Mouse (Mus musculus) gastrocnemius, postnatal 36 days (tissue): ENCODE results near the gene Hlx. TPM values are rescaled to one million over a fixed set of nuclear protein-coding genes. Genes with fewer than 3 reads are reported as not detected.

Source experiments
- DNase-seq, 2 experiments: peaks; one replicate each; pipeline ENCODE4 v3.0.0; 2022
- intact Hi-C: fragments of 180-260 bp; cut with DNase I; formaldehyde crosslinking; loops from one replicate; pipeline ENCODE4 v1.15.1; 2025
- total RNA-seq, 2 experiments: library from RNA; stranded (reverse); gene quantifications; 2 replicates each; pipeline ENCODE4 v1.2.3; 2021

The Hlx gene
- total RNA-seq, 2 experiments from 2014 or later = 9.6 to 11.6 TPM

DNA sequence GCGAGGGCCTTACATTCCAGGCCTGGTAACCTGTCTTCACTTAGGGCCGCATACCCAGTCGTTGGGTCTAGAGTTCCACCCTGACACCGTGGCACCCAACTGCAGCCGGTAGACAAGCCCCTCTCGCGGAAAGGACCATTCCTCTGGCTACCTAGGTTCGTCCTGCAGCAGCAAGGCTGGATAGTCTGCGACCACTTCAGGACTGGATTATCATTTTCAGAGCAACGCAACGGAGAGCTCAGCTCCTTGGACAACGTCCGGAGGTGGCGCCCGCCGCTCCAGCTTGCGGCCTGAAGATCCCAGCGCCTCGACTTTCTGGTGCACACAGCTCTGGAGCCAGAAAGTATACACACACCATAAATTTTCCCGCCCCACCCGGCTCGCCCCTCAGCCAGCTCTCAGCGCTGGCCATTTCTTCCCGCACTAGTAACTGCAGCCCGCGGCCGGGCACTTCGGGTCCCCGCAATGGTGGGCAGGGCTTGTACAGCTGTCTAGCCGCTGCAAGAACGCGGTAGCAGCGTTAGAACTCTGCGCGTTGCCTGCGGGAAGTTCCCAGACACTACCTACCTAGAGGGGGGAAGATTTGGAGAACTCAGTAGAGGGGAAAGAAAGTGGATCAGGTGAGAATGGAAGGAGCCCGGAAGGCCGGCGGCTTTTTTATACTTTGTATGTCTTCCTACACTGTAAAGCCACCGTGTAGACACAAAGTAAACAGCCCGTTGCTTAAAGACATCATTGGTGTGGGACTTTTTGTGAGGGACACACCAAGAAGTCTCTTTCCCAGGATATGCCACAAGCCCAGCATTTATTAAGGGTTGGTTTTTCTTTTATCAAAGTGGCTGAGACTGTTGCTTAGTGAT is 13.9 kb downstream of the Hlx start:
- intact Hi-C loops = no loop called here
- DNase-seq = no peak

DNA sequence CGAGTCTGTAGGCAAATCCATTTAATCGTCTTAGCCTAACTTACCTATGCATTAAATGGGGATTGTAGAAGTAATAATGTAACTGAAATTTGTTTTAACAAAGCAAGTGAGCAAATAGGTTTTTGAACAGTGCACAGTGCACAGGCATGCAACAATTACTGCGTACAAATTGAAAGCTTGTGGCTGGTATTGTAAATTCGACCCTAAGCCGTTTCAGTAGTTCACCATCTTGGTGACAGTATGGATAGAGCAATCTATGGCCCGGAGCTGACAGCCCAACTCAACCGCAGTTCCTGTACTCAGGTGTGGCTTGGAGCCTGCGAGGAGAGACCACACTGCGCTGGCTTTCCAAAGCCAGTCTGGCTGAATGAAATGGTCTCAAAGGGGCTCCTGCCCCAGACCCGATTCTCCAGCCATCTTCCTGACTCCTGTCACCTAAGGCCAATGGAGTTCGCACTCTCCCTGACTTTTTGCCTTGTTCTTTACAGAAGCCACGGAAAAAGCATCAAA is 14.7 kb downstream of the Hlx start:
- intact Hi-C loops = no loop called here
- no peak for DNase-seq

DNA sequence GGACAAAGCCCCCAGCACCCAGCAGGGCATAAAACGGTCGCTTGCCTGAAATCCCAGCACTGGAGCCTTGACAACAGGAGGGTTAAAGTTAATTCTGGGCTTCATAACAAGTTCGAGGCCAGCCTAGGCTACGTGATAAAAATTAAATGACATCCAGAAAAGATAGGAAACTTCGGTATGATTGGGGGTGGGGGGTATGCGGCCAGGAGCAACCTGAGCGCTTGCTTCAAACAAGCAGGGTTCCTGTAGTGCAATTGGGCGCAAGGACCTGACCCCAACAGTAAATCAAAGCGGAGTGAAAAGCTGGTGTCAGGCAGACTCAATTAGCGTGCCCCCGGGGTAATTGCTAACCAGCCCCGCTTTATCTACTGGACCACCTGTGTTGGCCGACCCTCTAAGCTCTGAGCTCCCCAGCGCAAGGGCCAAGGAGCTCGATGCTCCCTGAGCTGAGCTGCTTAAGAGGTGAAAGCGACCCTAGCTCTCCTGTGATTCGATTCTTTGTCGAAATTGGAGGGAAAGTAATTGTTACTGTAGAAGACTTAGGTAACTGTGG is 15.3 kb downstream of the Hlx start:
- intact Hi-C loops = no loop called here

DNA sequence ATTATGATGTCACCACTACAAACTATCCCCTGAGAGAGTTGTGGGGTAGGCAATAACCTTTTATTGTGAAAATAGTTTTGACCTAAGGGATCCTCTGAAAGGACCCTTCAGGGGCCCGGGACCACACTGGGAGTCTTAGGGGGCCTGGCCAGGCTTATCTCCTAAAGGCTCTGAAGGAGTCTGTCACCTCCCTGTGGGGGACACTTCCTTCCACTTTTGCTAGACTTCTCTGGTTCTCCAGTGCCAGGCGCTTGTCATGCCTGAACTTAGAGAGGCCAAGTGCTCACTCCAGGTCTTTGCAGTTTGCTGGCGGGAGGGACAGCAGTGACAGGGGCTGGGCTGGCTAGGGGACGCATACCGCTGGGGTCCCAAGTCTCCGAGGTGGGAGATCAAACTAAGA is 16.3 kb downstream of the Hlx start:
- intact Hi-C loops = no loop called here
- DNase-seq = no peak

More for the DNA sequence above, 15.3 kb downstream of the Hlx start:
- DNase-seq = no peak

DNA sequence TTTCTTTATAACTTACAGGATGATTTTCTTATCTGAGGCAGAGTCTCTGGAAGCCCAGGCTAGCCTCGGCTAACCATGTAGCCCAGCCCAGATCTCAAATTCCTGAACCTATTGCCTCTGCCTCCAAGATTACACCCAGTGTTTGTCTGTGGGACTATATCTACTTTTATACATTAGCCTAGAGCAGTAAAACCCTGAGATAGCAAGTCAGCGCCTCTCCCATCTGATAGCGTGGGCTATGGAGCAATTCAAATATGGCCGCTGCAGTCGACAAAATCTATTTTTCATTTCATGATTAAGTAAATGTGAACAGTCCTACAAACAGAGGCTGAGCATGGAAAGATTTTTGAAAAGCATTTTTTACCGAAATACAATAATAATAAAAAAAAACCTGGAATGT is 16.7 kb downstream of the Hlx start:
- DNase-seq = no peak
- intact Hi-C loops = no loop called here

DNA sequence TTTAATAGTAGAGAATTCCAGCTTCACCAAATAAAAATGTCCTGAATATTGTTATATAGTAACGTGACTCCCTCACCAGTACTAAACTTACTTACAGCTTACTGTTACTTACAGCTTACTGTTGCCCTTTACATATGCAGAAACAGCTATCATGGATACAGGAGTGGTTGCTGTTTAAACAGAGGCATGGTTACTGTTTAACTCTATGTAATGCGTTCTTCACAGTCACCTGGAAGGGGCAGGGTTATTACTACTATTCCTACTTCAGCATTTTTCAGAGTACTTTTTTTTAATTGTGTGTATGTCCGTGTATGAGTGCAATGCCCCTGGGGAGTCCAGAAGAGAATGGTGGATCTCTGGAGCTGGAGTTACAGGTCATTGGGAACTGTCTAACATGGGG is 17.9 kb downstream of the Hlx start:
- intact Hi-C loops = no loop called here
- no peak for DNase-seq

DNA sequence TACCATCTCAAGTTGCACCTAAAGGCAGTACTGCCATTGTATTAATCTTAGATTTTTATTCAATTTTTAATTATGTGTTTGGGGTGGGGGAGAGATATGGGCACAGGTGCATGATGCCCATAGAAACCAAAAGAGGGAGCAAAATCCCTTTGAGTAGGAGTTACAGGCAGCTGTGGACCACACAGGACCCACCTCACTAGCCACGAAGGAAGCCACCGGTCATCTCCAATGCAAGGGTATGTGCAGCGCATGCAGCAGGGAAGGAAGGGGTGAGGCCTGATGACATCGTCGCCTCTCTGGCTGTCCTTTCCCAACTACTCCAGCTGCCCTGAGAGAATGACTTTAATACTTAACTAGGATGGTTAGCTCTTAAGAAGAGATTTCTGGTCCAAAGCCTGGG is 18.7 kb downstream of the Hlx start:
- DNase-seq = no peak

DNA sequence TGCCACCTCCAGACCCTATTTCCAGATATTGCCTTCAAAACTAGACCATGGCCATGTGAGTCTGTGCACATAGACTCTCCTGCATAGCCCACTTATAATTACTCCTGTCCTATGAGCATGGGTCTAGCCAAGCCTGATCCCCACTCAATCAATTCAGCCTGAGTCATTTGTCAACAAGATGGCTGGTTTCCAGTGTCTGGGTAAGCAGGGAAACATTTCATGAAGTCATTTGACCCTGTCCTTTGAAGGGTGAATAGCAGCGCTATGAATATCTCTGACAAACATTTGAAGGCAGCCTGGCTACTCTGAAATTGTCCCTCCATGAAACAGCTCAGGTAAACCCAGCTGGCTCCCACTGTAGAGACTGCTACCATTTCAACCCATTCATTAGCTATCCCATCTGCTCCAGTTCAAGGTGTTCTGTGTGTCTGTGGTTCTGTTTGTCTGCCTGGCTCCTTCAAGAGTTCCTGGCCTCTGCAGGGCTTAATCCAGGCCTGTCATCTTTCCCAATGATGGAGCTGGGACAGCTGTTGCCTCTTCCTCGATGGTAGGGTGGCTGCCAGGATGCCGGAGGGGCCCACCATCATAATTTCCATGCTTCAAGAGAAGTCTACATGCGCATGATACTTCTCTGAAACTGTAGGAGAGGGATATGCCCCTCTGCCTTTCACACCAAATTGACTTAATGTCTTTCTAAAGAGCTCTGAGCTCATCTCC is 24.7 kb downstream of the Hlx start:
- intact Hi-C loops = no loop called here
- no peak for DNase-seq

More for the DNA sequence above, 18.7 kb downstream of the Hlx start:
- intact Hi-C loops = no loop called here

DNA sequence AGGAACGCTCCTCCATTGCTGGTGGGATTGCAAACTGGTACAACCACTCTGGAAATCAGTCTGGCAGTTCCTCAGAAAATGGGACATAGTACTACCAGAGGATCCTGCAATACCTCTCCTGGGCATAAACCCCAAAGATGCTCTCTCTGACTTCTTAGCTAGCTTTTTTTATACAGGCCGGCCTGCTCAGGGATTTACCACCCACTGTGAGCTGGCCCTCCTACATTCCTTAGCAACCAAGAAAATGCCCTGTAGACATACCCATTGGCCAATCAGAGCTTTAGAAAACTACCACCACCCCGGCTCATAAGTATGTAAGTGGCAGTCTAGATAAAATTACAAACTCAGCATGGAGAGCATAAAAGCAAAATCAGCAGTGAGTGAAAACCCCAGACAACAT is 27.5 kb downstream of the Hlx start:
- DNase-seq = no peak
- intact Hi-C loops = no loop called here

DNA sequence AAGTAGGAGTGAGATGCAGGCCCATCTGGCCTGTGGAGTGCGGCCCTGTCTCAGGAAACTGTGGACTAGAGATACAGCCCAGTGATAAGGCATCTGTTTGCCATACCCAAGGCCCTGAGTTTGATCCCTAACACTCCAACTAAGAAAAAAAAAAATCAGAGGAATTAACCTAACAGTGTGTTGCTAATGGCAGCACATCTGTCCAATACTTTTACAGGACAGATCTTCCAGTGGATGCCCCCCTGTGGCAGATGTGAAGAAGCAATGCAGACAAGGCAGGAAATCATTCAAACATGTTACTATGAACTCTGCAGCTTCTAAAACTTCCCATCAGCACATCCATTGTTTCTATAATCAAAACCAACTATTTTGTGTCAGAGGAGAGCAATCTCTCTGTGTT is 33.1 kb downstream of the Hlx start:
- intact Hi-C loops = no loop called here
- DNase-seq = no peak

DNA sequence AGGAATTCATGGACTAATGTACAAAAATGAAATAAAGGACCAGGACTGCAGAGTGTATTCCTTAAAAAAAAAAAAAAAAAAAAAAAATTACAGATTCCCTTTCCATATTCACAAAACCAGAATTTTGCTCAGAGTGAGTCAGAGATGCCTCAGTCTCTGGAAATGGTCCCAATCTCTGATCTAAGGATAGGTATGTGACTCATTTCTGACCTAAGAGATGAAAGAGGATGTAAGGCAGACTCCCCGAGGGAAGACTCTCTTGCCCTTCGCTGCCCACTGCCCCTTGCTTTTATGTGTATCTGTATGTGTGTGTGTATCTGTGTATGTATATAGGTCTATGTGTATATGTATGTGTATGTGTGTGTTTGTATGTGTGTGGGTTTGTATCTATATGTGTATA is 37.0 kb downstream of the Hlx start:
- DNase-seq = no peak
- intact Hi-C loops = no loop called here

DNA sequence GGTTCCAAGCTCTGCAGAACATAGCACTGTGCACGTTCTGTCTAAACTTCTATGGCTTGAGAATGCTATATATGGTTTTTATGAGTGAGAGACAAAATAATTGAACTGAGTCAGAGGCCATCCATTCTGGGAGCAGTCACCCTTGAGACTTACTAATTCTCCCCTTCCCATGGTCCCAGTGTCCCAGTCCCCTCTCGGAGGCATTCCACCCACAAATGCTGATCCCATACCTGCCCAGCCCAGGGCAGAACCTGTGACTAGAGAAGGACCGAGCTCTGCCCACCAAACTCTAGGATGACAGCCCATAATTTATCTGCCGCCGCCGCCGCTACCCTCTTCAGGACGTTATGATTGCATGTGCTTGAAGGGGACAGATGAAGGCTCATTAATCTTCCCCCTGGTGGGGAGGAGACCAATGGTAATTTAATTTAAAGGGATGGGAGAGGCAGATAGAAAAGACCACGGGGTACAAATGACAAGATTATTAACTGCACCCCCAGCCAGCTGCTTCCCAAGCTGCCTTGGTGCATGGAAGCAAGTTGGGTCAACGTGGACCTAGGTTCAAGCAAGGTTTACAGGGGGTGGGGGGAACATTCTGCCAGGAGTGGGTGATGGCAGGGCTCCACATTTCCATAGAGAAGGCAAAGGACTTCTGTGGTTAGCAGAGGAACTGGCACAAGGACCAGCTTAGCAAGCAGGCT is 40.1 kb downstream of the Hlx start:
- no peak for DNase-seq
- intact Hi-C loops = no loop called here

DNA sequence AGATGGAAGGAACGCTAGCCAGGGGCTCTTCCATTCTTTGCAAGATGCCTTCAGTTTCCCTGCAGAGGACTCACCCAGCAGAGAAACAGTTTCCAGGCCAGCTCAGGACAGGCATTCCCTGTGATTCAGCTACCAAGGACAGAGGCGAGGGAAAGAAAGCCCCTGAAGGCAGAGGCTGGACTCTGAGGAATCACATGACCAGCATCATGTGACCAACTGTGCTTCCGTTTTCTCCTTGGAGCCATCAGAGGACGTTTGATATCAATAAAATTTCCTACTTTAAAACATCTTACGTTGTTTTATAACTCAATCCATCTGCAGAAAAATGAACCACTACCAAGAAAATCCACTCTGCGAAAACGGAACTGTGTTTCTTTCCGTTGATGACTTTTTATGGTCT is 41.2 kb downstream of the Hlx start:
- no peak for DNase-seq
- intact Hi-C loops = no loop called here

DNA sequence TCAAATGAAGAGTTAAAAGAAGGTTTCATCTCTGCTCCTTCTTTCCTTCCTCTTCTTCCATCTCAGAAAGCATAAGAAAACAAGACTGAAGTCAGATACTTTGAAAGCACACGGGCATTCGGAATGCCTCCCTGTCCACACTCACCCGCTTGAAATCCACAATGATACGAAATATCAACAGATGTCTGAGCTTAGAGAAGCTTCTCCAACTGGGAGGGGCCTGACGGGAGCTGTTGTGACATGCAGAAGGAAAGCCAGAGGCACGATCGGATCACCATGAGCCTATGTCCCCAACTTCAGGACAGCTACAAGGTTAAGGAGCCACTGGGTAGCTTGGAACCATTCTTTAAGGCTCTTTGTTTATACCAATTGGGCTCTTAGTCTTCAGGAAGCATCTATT is 44.4 kb downstream of the Hlx start:
- intact Hi-C loops = no loop called here
- DNase-seq = no peak

DNA sequence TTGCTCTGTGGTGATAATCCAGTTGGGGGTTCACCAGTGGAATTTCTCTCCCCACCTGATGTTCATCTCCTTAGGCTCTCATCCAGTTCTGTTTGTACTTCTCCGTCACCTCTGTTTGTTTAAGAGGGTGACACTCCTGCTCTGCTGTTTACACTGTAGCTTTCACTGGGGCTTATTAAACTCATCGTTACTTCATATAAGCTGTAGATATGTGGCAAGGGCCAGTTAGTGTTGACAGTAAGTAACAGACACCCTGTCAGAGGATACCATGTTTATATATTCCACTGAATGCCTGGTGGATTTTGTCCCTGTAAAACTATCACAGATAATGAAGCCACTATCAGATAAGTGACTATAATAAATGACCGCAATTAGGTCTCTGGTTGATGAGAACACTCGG is 44.9 kb downstream of the Hlx start:
- intact Hi-C loops = no loop called here
- no peak for DNase-seq

DNA sequence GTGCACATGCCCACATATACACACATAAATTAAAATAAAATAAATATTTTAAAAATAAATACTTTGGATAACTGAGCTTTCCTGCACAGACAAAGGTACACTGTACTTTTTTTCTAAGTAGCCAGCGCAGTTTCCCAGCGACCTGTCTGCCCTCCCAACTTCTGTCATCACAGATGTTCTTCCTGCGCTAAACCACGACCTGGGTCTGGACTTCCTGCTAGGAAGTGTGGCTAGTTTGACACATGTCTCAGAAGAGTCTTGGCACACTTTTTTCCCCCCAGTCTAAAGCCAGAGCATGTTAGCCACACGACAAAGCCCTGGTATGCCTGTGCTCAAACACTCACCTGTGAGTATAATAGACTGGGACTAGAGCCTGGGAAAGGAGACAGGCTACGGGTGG is 48.9 kb downstream of the Hlx start:
- DNase-seq = no peak
- intact Hi-C loops = no loop called here

DNA sequence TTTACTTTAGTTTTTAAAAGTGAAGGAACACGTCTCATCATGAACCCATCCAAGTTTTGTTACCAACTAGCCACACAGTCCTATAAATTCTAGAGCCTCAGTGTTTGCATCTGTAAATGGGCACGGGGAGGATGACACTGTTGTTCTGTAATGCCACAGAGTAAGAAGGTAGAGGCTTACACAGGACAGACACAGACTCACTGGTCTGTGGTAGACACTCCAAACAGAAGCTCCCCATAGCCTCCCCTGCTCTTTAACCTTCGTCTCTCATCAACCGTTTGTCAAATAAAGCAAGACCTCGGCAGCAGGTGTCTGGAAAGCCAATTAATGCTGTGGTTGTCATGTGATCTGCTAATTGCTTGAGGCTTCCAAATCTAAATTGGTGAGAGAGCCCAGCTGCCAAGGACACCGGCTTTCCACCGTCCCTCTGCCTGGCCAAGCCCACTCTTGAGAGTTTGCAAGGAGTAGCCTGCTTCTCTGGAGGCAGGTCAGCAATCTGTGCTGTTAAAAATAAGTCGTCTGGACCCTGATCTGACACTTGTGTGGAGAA is 52.9 kb downstream of the Hlx start:
- intact Hi-C loops = no loop called here
- no peak for DNase-seq

DNA sequence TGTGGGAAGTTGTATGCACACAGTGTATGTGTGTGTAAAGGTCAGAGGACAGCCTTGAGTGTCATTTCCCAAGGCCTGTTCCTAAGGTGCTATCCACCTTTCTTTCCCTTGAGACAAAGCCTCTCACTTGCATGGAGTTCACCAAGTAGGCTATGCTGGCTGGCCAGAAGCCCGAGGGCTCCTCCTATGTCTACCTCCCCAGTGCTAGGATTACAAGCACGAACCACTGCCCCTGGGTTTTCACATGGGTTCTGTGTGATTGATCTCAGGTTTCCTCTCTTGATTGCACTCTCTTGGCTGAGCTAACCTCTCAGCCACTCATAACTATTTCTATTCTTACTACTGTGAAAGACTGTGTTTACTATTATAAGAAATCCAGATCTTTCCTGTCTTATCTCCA is 54.8 kb downstream of the Hlx start:
- DNase-seq = peak in 1 of 2 experiments; percentile 51
- intact Hi-C loops = no loop called here
